Mouse (Mus musculus): ENCODE results near the gene Sptb. TPM values are rescaled to one million over a fixed set of nuclear protein-coding genes. Genes with fewer than 3 reads are reported as not detected.

The Sptb gene
- polyA plus RNA-seq, 1 experiment, result 0.42 TPM

DNA sequence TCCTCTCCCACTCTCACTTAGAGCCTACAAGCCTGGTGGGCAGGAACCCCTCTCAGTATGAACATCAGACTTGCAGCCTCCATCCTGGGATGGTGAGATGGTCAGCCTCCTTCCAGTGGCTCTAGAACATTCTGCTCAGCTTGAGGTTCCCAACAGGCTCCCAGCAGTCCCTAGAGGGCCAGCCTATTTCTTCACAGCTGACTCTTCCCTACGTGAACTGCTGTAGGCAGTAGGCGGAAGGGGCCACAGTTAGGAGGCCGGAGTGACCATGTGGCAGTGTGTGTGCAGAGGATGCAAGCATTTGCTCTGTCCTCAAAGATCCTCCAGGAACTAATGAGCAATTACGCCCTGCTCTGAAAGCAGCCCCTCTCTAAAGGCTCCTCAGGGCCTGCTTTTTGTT, 92.2 kb downstream of the Sptb start:
- TF ChIP-seq TCF12 (IDR thresholded peaks at IDR 0.05; ENCODE audit: insufficient read depth, poor library complexity, severe bottlenecking) (no peak), TCF3 (IDR thresholded peaks at IDR 0.05; ENCODE audit: insufficient read length, low read depth) (no peak), MYOD1 (IDR thresholded peaks at IDR 0.05; ENCODE audit: control insufficient read depth in 1 of 3, insufficient read length in 2 of 3, low read depth in 2 of 3) (no peak), SRF (IDR thresholded peaks at IDR 0.05; ENCODE audit: control insufficient read depth, insufficient read length, low read depth) (no peak), POLR2AphosphoS2 (IDR thresholded peaks at IDR 0.05; ENCODE audit: insufficient read length, low read depth) (no peak), POLR2A (IDR thresholded peaks at IDR 0.05; ENCODE audit: insufficient read length, low read depth) (no peak), MYOG (IDR thresholded peaks at IDR 0.05; ENCODE audit: control insufficient read depth in 1 of 3, insufficient read depth in 1 of 3, insufficient read length in 2 of 3, low read depth in 2 of 3) (no peak), REST (IDR thresholded peaks at IDR 0.05; ENCODE audit: insufficient read depth, insufficient read length) (no peak), USF1 (IDR thresholded peaks at IDR 0.05; ENCODE audit: low read depth) (no peak), E2F4 (IDR thresholded peaks at IDR 0.05; ENCODE audit: insufficient read depth) (no peak)
- H3K27me3 ChIP-seq (ENCODE audit: control insufficient read depth, insufficient read depth, insufficient read length), result peaks cover 40% of the 10 kb centered on the region
- no peak overlapping the region for H3K4me2 ChIP-seq (ENCODE audit: low read depth)
- H3ac ChIP-seq (ENCODE audit: control insufficient read depth, insufficient read length), result no peak overlapping the region
- no peak overlapping the region for H3K4me3 ChIP-seq
- no peaks in the 10 kb centered on the region for H3K79me2 ChIP-seq (ENCODE audit: control insufficient read depth, insufficient read depth)
- no peaks in the 10 kb centered on the region for H3K36me3 ChIP-seq (ENCODE audit: control insufficient read depth, insufficient read depth)

DNA sequence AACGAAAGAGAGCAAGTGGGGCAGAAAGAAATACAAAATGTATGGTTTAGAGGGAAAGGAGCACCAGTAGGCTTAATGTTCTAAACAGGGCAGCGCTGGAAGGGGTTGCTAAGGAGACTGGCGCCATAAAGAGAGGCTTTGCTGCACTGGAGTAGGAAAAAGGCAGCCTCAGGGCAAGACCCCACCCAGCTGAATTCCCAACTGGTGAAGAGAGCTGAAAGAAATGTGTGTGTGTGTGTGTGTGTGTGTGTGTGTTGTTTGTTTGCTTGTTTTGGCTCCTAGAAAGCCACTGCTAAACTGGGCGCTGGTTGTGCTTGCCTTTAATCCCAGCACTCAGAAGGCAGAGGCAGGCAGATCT, 94.8 kb downstream of the Sptb start:
- Histone ChIP-seq H3K79me2 (ENCODE audit: control insufficient read depth, insufficient read depth) (no peaks in the 10 kb centered on the region), H3ac (ENCODE audit: control insufficient read depth, insufficient read length) (no peak overlapping the region), H3K4me3 (no peak overlapping the region), H3K36me3 (ENCODE audit: control insufficient read depth, insufficient read depth) (no peaks in the 10 kb centered on the region), H3K4me2 (ENCODE audit: low read depth) (no peak overlapping the region), H3K27me3 (ENCODE audit: control insufficient read depth, insufficient read depth, insufficient read length) (peaks cover 23% of the 10 kb centered on the region)
- TF ChIP-seq USF1 (IDR thresholded peaks at IDR 0.05; ENCODE audit: low read depth) (no peak), POLR2AphosphoS2 (IDR thresholded peaks at IDR 0.05; ENCODE audit: insufficient read length, low read depth) (no peak), MYOG (IDR thresholded peaks at IDR 0.05; ENCODE audit: control insufficient read depth in 1 of 3, insufficient read depth in 1 of 3, insufficient read length in 2 of 3, low read depth in 2 of 3) (no peak), POLR2A (IDR thresholded peaks at IDR 0.05; ENCODE audit: insufficient read length, low read depth) (no peak), REST (IDR thresholded peaks at IDR 0.05; ENCODE audit: insufficient read depth, insufficient read length) (no peak), MAX (IDR thresholded peaks at IDR 0.05; ENCODE audit: low read depth) (no peak), CEBPB (IDR thresholded peaks at IDR 0.05; ENCODE audit: insufficient read depth, poor library complexity, severe bottlenecking) (no peak), TCF3 (IDR thresholded peaks at IDR 0.05; ENCODE audit: insufficient read length, low read depth) (no peak), SRF (IDR thresholded peaks at IDR 0.05; ENCODE audit: control insufficient read depth, insufficient read length, low read depth) (no peak), TCF12 (IDR thresholded peaks at IDR 0.05; ENCODE audit: insufficient read depth, poor library complexity, severe bottlenecking) (no peak), MYOD1 (IDR thresholded peaks at IDR 0.05; ENCODE audit: control insufficient read depth in 1 of 3, insufficient read length in 2 of 3, low read depth in 2 of 3) (no peak), E2F4 (IDR thresholded peaks at IDR 0.05; ENCODE audit: insufficient read depth) (no peak)

DNA sequence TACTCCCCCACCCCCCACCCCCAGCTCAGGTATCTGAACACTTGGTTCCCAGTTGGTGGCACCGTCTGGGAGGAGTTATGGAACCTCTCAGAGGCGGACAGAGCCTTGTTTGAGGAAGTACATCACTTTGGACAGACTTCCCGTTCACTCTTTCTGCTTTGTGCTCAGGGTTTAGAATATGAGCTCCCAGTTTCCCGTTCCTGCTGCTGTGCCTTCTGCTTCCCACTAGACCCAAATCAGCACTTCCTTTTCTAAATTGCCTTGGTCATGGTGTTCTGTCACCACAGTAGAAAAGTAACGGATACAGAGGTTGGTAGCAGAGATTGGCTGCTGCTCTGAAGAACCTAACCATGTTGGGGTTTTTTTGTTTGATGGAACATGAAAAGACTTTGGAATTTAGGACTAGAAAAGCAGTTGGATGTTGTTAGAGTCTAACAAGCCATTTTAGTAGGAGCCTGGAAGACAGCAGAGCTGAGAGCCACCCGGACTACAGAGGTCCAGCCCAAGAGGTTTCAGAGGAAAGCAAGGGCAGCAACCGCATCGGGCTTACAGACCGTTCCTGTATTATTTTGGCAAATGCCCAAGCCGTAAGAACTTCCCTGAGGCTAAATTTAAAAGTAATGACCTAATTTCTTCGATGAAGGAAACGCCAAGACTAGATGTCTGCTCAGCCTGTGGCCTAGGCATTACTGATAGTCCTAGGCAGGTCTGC, 95.3 kb downstream of the Sptb start:
- no peak overlapping the region for H3K4me3 ChIP-seq
- H3K4me2 ChIP-seq (ENCODE audit: low read depth), result no peak overlapping the region
- no peaks in the 10 kb centered on the region for H3K36me3 ChIP-seq (ENCODE audit: control insufficient read depth, insufficient read depth)
- H3K79me2 ChIP-seq (ENCODE audit: control insufficient read depth, insufficient read depth), result no peaks in the 10 kb centered on the region
- H3K27me3 ChIP-seq (ENCODE audit: control insufficient read depth, insufficient read depth, insufficient read length), result peaks cover 24% of the 10 kb centered on the region
- no peak overlapping the region for H3ac ChIP-seq (ENCODE audit: control insufficient read depth, insufficient read length)
- TF ChIP-seq MAX (IDR thresholded peaks at IDR 0.05; ENCODE audit: low read depth), result no peak
- no peak for TF ChIP-seq E2F4 (IDR thresholded peaks at IDR 0.05; ENCODE audit: insufficient read depth)
- no peak for TF ChIP-seq POLR2A (IDR thresholded peaks at IDR 0.05; ENCODE audit: insufficient read length, low read depth)
- no peak for TF ChIP-seq REST (IDR thresholded peaks at IDR 0.05; ENCODE audit: insufficient read depth, insufficient read length)
- no peak for TF ChIP-seq POLR2AphosphoS2 (IDR thresholded peaks at IDR 0.05; ENCODE audit: insufficient read length, low read depth)
- TF ChIP-seq SRF (IDR thresholded peaks at IDR 0.05; ENCODE audit: control insufficient read depth, insufficient read length, low read depth), result no peak
- TF ChIP-seq TCF3 (IDR thresholded peaks at IDR 0.05; ENCODE audit: insufficient read length, low read depth), result no peak
- no peak for TF ChIP-seq CEBPB (IDR thresholded peaks at IDR 0.05; ENCODE audit: insufficient read depth, poor library complexity, severe bottlenecking)
- TF ChIP-seq MYOD1 (IDR thresholded peaks at IDR 0.05; ENCODE audit: control insufficient read depth in 1 of 3, insufficient read length in 2 of 3, low read depth in 2 of 3), result no peak
- TF ChIP-seq MYOG (IDR thresholded peaks at IDR 0.05; ENCODE audit: control insufficient read depth in 1 of 3, insufficient read depth in 1 of 3, insufficient read length in 2 of 3, low read depth in 2 of 3), result no peak

DNA sequence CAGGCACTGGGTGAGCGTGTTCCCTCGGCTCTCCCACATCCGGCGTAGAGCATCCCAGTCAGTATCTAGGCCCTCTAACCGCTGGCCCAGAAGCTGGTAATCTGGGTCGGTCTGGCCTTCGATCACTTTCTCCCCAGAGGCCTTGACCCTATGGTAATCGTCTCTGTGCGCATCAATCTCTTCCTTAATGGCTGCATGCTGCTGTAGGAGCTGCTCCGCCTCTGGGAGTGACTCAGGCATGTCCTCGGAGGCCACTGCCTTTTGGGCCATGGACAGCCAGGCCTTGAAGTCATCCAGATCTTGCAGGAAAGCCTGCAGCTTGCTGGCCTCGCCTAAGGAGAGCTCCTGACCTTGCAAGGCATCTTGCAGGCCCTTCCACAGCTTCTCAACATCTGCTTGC, 97.7 kb downstream of the Sptb start:
- no peak overlapping the region for H3ac ChIP-seq (ENCODE audit: control insufficient read depth, insufficient read length)
- H3K4me2 ChIP-seq (ENCODE audit: low read depth), result no peak overlapping the region
- peaks cover 27% of the 10 kb centered on the region for H3K27me3 ChIP-seq (ENCODE audit: control insufficient read depth, insufficient read depth, insufficient read length)
- no peak overlapping the region for H3K4me3 ChIP-seq
- TF ChIP-seq TCF3 (IDR thresholded peaks at IDR 0.05; ENCODE audit: insufficient read length, low read depth) (no peak), TCF12 (IDR thresholded peaks at IDR 0.05; ENCODE audit: insufficient read depth, poor library complexity, severe bottlenecking) (no peak), E2F4 (IDR thresholded peaks at IDR 0.05; ENCODE audit: insufficient read depth) (no peak), MAX (IDR thresholded peaks at IDR 0.05; ENCODE audit: low read depth) (no peak), REST (IDR thresholded peaks at IDR 0.05; ENCODE audit: insufficient read depth, insufficient read length) (no peak), MYOD1 (IDR thresholded peaks at IDR 0.05; ENCODE audit: control insufficient read depth in 1 of 3, insufficient read length in 2 of 3, low read depth in 2 of 3) (no peak), POLR2A (IDR thresholded peaks at IDR 0.05; ENCODE audit: insufficient read length, low read depth) (no peak), SRF (IDR thresholded peaks at IDR 0.05; ENCODE audit: control insufficient read depth, insufficient read length, low read depth) (no peak), POLR2AphosphoS2 (IDR thresholded peaks at IDR 0.05; ENCODE audit: insufficient read length, low read depth) (no peak), CEBPB (IDR thresholded peaks at IDR 0.05; ENCODE audit: insufficient read depth, poor library complexity, severe bottlenecking) (no peak), USF1 (IDR thresholded peaks at IDR 0.05; ENCODE audit: low read depth) (no peak), MYOG (IDR thresholded peaks at IDR 0.05; ENCODE audit: control insufficient read depth in 1 of 3, insufficient read depth in 1 of 3, insufficient read length in 2 of 3, low read depth in 2 of 3) (no peak)
- no peaks in the 10 kb centered on the region for H3K36me3 ChIP-seq (ENCODE audit: control insufficient read depth, insufficient read depth)
- H3K79me2 ChIP-seq (ENCODE audit: control insufficient read depth, insufficient read depth), result no peaks in the 10 kb centered on the region
